Mouse (Mus musculus): ENCODE measurements around the gene Nme4.
A peak's percentile ranks its signal among the peaks of the same experiment; 100 is the strongest.

Gene Nme4

GRCm38 (mm10) chr17:26095121-26095740, at the start of gene Nme4:
Gene Nme4 (minus strand): TSS chr17:26095602.
- no peak for DNase-seq (ENCODE audit: low read depth in 1 of 2, low spot score in 2 of 2)

DNA sequence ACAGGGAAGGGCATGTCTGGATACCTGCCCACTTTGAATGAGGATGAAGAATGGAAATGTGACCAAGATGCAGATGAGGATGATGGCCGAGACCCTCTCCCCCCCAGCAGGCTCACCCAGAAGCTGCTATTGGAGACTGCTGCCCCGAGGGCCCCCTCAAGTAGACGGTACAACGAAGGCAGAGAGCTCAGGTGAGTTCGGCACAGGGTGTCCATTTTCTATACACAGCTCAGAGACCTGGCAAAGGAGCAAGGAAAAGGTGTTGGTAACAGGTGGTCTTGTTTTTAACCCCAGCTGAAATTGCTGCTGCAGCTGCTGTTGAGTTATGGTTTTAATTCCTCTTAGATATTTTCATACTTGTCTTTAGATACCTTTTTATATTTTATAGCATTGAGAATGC, 48.0 kb upstream of the Nme4 start:
- DNase-seq (ENCODE audit: low read depth in 1 of 2, low spot score in 2 of 2): no peak

DNA sequence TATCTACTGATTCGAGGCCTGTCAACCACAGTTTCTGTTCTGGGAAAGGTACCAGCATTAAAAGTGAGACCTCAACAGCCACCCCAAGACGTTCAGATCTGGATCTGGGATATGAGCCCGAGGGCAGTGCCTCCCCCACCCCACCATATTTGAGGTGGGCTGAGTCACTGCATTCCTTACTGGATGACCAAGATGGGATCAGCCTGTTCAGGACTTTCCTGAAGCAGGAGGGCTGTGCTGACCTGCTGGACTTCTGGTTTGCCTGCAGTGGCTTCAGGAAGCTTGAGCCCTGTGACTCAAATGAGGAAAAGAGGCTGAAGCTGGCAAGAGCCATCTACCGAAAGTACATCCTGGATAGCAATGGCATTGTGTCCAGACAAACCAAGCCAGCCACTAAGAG, 47.4 kb upstream of the Nme4 start:
- DNase-seq (ENCODE audit: low read depth in 1 of 2, low spot score in 2 of 2): no peak

DNA sequence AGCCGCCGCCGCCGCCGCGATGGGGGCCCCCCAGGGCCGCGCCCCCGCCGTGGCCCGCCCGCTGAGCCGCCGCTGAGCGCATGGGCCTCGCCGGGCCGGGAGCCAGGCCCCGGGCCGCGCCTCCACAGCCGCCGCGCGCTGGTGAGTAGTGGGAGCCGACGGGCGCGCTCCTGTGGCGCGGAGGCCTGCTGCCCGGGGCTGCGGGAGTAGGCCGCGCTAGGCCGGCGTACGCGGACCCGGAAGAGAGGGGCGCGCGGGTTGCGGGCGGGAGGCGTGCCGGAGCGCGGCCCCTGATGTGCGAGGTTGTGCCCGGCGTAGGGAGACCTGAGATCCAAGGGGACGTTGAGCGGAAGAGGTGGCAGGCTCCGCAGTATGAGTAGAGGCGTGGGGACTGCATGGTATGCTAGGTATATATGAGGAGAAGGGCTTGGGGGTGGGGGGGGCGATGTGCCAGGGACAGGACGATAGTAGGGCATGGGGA, 43.5 kb upstream of the Nme4 start:
- DNase-seq (ENCODE audit: low read depth in 1 of 2, low spot score in 2 of 2): no peak

GRCm38 (mm10) chr17:26138239-26138836, 42.9 kb upstream of the Nme4 start, which contains the start of gene Axin1:
Gene Axin1 (plus strand): TSS chr17:26138688.
- peak; percentile 87 to 90 for DNase-seq (ENCODE audit: low read depth in 1 of 2, low spot score in 2 of 2)

DNA sequence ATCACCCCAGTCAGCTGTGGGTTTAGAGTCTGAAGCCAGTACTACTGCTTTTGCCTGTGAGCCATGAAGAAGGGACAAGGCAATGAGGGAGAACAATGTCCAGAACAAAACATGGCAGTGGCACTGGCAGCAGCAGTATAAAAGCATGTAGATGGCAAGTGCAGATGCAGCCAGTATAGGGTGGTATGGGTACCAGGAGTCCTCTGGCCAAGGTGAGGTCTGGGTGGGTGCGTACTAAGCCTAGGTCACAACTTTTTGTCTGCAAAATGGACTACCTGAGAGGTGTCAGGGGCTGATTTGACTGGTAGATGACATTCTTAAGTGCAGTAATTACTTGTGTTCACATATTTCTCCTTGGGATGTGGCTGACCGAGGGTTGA, 42.3 kb upstream of the Nme4 start:
- no peak for DNase-seq (ENCODE audit: low read depth in 1 of 2, low spot score in 2 of 2)

DNA sequence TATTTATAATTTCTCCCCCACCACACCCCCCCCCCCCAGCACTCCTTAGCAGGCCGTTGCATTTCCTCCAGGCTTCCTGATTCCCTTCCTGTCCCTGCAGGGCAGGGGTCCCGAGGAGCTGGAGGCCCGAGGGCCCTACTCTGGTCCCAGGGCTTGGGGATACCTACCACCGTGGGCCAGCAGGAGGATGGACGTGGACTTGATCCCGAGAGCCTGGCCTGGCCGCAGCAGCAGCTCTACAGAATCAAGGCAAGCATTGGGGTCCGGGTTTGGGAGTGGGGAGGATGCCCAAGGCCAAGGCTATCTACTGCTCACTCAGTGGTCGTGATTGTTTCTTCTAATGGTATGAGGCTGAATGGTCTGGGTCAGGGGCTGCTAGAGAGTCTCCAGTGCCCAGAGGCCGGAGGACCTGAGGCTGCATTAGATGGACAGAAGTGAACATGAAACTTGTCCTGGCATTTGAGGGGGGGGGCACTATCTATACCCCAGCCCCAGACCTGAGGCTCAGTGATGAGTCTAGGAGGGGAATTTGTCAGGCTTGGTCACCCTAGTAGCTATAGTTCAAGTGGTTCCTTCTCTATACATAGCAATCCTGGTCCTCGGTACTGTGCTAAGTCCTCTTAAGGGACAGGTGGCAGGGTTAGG, 41.8 kb upstream of the Nme4 start:
- DNase-seq (ENCODE audit: low read depth in 1 of 2, low spot score in 2 of 2): no peak

- no peak for DNase-seq (ENCODE audit: low read depth in 1 of 2, low spot score in 2 of 2)
Observed at GRCm38 (mm10) chr17:26131856-26132853, 36.8 kb upstream of the Nme4 start.

DNA sequence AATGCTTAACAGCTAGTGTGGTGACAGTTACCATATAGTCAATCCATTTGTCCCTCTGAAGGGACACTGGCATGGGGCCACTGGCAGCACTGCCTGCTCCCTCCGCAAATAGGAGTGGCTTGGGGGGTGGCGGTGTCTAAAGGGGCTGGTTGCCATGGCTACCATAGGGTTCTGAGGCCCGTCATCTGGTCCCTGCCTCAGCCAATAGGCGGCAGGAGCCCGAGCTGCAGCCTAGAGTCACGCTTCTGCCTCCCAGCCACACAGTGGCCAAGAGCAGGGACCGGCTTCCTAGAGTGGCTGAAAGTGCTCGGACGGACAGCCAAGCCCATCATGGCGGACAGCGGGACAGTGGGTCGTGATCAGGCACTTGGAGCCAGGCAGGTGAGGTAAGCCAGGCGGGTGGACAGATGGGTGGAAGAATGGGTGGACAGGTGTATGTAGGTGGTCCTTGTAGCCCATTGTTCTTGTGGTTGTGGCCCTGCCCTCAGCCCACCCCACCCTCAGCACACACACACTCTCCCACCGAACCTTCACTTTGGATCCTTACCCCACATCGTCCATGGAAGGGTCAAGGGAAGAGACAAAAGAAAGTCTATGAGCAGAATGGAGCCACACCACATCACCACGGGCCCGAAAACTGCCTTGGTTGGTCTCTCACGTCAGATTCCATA, 35.8 kb upstream of the Nme4 start:
- no peak for DNase-seq (ENCODE audit: low read depth in 1 of 2, low spot score in 2 of 2)

DNA sequence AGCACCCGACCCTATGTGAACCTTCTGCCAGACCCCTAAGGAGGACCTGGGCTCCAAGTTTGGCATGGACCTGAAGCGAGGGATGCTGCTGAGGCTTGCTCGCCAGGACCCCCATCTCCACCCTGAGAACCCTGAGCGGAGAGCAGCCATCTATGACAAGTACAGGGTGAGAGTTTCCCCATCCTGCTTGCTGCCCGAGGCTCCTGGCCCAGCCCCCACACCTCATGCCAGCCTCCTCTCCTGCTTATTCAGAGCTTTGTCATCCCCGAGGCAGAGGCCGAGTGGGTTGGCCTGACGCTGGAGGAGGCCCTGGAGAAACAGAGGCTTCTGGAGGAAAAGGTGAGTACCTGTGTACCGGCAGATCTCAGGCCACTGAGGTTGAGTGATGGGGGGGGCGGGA, 29.8 kb upstream of the Nme4 start:
- DNase-seq (ENCODE audit: low read depth in 1 of 2, low spot score in 2 of 2): no peak

GRCm38 (mm10) chr17:26124560-26124959, 29.2 kb upstream of the Nme4 start:
- no peak for DNase-seq (ENCODE audit: low read depth in 1 of 2, low spot score in 2 of 2)

GRCm38 (mm10) chr17:26123267-26123684, 27.9 kb upstream of the Nme4 start, which contains the start of gene Mrpl28:
Gene Mrpl28 (plus strand): TSS chr17:26123500.
- peak; percentile 46 to 55 for DNase-seq (ENCODE audit: low read depth in 1 of 2, low spot score in 2 of 2)

GRCm38 (mm10) chr17:26122431-26123140, 27.2 kb upstream of the Nme4 start:
- no peak for DNase-seq (ENCODE audit: low read depth in 1 of 2, low spot score in 2 of 2)

DNA sequence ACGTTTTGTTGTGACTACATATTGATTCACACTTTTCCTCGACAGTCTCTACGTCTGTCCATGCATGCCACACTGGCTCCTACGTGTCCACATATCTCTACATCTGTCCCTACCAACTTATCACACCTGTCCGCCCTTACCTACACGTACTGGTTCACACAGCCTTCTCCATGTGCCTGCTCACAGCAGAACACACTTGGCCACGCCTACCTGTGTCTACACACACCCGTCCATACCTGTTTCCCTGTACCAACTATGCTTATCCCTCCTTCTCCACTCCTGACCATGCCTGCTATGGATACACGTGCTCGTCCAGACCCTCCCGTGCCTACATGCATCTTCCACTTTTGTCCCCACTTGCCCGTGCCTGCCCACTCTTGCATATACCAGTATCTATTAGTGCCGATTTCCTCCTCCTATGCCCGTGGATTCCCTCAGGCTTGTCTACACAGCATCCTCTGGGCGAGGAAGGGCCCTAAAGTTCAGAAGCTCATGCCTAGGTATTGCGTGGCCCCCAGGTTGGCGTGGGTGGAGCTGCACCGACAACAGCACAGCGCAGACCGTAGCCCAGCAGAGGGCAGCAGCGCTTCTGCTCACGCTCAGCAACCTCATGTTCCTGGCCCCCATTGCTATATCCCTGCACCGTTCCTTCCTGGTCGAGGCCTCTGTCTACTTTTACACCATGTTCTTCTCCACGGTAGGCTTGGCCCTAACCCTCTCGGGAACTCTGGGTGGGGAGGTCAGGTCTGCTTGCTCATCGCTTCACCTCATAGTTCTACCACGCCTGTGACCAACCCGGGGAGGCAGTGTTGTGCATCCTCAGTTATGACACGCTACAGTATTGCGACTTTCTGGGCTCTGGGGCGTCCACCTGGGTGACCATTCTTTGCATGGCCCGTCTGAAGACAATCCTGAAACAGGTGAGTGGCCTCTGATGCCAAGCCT, 24.6 kb upstream of the Nme4 start:
- no peak for DNase-seq (ENCODE audit: low read depth in 1 of 2, low spot score in 2 of 2)

DNA sequence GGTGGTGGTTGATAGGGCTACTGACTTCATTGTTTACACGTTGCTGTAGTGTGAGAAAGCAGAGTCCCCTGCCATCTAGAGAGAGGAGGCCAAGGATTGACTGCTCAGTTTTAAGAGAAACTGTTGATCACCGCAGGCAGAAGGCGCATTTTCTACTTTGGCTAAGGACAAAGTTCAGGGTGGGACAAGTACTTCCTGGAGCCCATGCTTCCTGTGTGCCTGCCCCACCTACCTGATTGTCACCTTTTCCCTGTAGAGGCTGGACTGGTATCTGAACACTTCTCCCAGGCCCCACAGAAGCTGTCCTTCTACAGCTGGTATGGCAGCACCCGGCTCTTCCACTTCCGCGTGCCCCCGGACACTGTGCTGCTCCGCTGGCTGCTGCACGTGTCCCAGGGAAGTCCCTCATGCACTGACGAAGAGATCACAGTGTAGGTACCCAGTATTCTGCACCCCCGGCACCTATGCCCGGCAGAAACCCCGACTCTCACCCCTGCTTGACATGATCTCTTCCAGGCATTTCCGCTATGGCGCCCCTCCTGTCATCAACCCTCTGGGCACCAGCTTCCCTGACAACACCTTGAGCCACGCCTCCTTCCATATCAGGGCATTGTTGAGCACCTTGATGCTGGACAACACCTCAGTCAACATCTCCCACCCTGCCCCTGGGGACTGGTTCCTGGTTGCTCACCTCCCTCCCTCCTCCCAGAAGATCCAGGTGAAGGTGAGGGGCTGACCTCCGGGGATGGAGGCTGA, 21.3 kb upstream of the Nme4 start:
- DNase-seq (ENCODE audit: low read depth in 1 of 2, low spot score in 2 of 2): no peak

GRCm38 (mm10) chr17:26115956-26116487, 20.6 kb upstream of the Nme4 start:
- DNase-seq (ENCODE audit: low read depth in 1 of 2, low spot score in 2 of 2): no peak

- no peak for DNase-seq (ENCODE audit: low read depth in 1 of 2, low spot score in 2 of 2)
Observed at GRCm38 (mm10) chr17:26115205-26115898, 19.9 kb upstream of the Nme4 start.

All from monocyte, adult 2 months (primary cell).